ENCODE assay signal across 22 mouse cellular contexts in the genomic region with DNA sequence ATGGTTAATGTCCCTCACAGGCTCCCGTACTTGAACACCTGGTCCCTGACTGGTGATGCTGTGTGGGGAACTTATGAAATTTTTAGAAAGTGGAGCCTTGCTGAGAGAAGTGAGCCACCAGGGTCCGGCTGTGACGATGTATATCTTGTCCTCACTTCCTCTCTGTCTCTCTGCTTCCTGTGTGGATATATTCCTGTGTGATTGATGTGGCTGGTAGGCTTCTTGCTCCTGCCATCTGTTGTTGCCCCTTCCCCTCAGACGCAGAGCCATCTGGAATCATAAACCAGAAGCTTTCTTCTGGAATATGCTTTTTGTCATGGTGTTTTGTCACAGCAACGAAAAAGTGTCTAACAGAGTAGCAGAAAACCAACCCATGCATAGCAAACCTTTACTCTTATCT.
DNase-seq lines count a peak whose midpoint lies in the region; ATAC-seq and TF ChIP-seq lines count a peak whose summit lies in the region.
"Had no signal": no experiment of that assay in that cellular context is flagged by ENCODE, and none has a peak within 500 bp of the region (broad histone marks: within the 10 kb centered on the region; RNA-seq: fewer than 3 reads in every experiment).

No protein-coding gene starts in this region.

- ATAC-seq in midbrain, postnatal 0 days (ENCODE audit: low FRiP score): no peak
- ATAC-seq in midbrain, embryonic 16.5 days: no peak
- peak; percentile 74 for ATAC-seq in forebrain, embryonic 16.5 days
- ATAC-seq: midbrain, embryonic 13.5 days; Patski had no signal

- H3K27ac ChIP-seq in midbrain, postnatal 0 days (ENCODE audit: low read depth, low read length): no peak overlapping the region
- H3K27ac ChIP-seq in midbrain, embryonic 16.5 days (ENCODE audit: low read length): no peak overlapping the region
- no peak overlapping the region for H3K27ac ChIP-seq in forebrain, embryonic 16.5 days (ENCODE audit: low read length)
- H3K27ac ChIP-seq: gastrocnemius, adult 2 months; heart, embryonic 13.5 days; kidney, postnatal 0 days; liver, embryonic 14.5 days; lung, embryonic 15.5 days; macrophage; midbrain, embryonic 13.5 days; stomach, postnatal 0 days had no signal

- H3K27me3 ChIP-seq in midbrain, postnatal 0 days (ENCODE audit: insufficient read depth, low read length): no peaks in the 10 kb centered on the region
- no peaks in the 10 kb centered on the region for H3K27me3 ChIP-seq in midbrain, embryonic 16.5 days (ENCODE audit: control insufficient read depth, insufficient read depth, low read depth, low read length)
- H3K27me3 ChIP-seq in forebrain, embryonic 16.5 days (replicated peaks; ENCODE audit: control insufficient read depth, insufficient read depth, low read length): no peaks in the 10 kb centered on the region
- H3K27me3 ChIP-seq: heart, embryonic 13.5 days; lung, embryonic 15.5 days; midbrain, embryonic 13.5 days; Patski had no signal

- H3K9me3 ChIP-seq in midbrain, postnatal 0 days (ENCODE audit: low read length): no peaks in the 10 kb centered on the region
- no peaks in the 10 kb centered on the region for H3K9me3 ChIP-seq in midbrain, embryonic 16.5 days (replicated peaks; ENCODE audit: control insufficient read depth, low read length, poor library complexity, severe bottlenecking)
- H3K9me3 ChIP-seq in forebrain, embryonic 16.5 days (ENCODE audit: control insufficient read depth, low read length): no peaks in the 10 kb centered on the region; the same call in 1 of the 2 replicates
- H3K9me3 ChIP-seq: lung, embryonic 15.5 days had no signal

- no peak overlapping the region for H3K4me3 ChIP-seq in midbrain, postnatal 0 days (ENCODE audit: low read depth, low read length)
- H3K4me3 ChIP-seq in midbrain, embryonic 16.5 days (ENCODE audit: low read depth, low read length): no peak overlapping the region
- H3K4me3 ChIP-seq in forebrain, embryonic 16.5 days (replicated peaks; ENCODE audit: low read length): no peak overlapping the region
- H3K4me3 ChIP-seq: gastrocnemius, adult 2 months; heart, embryonic 13.5 days; lung, embryonic 15.5 days; midbrain, embryonic 13.5 days; myocyte had no signal

- no peak overlapping the region for H3K9ac ChIP-seq in midbrain, postnatal 0 days (replicated peaks; ENCODE audit: low read length, poor library complexity, severe bottlenecking)
- no peak overlapping the region for H3K9ac ChIP-seq in midbrain, embryonic 16.5 days (ENCODE audit: low read depth, low read length)
- no peak overlapping the region for H3K9ac ChIP-seq in forebrain, embryonic 16.5 days (replicated peaks; ENCODE audit: low read depth, low read length)
- H3K9ac ChIP-seq: heart, embryonic 13.5 days; liver, embryonic 14.5 days; lung, embryonic 15.5 days; midbrain, embryonic 13.5 days had no signal

- H3K4me2 ChIP-seq in midbrain, postnatal 0 days (ENCODE audit: low read depth, low read length, poor library complexity, severe bottlenecking): no peak overlapping the region
- no peak overlapping the region for H3K4me2 ChIP-seq in midbrain, embryonic 16.5 days (ENCODE audit: low read length)
- H3K4me2 ChIP-seq in forebrain, embryonic 16.5 days (ENCODE audit: low read length): no peak overlapping the region; the same call in 1 of the 2 replicates
- H3K4me2 ChIP-seq: heart, embryonic 13.5 days; lung, embryonic 15.5 days; midbrain, embryonic 13.5 days had no signal

- intact Hi-C loops in heart, postnatal 14 days (cut with DNase I): no loop called here

- peak; percentile 22 for DNase-seq in midbrain, postnatal 0 days (ENCODE audit: low spot score)
- peak; percentile 12 for DNase-seq in brain, embryonic 18.5 days (ENCODE audit: low read depth, low spot score)
- peak; percentile 9 for DNase-seq in thymus, postnatal 25 days
- no peak for DNase-seq in frontal cortex, adult 2 months (ENCODE audit: extremely low spot score in 1 of 2, low spot score in 1 of 2)
- no peak for DNase-seq in heart, postnatal 14 days
- DNase-seq: adrenal gland, adult 8-10 months; cerebellum, adult 18-20 months; cerebellum, postnatal 25 days; gastrocnemius, adult 2 months; heart, postnatal 36 days; kidney, adult 18-20 months had no signal

- TF ChIP-seq CTCF in midbrain, postnatal 0 days (IDR thresholded peaks at IDR 0.05): no peak

- no peaks in the 10 kb centered on the region for H3K4me1 ChIP-seq in midbrain, postnatal 0 days (ENCODE audit: insufficient read depth, low read length)
- no peaks in the 10 kb centered on the region for H3K4me1 ChIP-seq in midbrain, embryonic 16.5 days (ENCODE audit: control insufficient read depth, insufficient read depth, low read length)
- H3K4me1 ChIP-seq in forebrain, embryonic 16.5 days (replicated peaks; ENCODE audit: control insufficient read depth, insufficient read depth, low read length): peaks cover 6% of the 10 kb centered on the region; the same call in 1 of the 2 replicates
- H3K4me1 ChIP-seq: heart, embryonic 13.5 days; lung, embryonic 15.5 days; midbrain, embryonic 13.5 days had no signal

- WGBS in midbrain, postnatal 0 days: 81% methylated on average over 5 of the region's 5 CpGs
- WGBS in midbrain, embryonic 16.5 days: 85% methylated on average over 5 of the region's 5 CpGs
- 64% methylated on average over 5 of the region's 5 CpGs for WGBS in forebrain, embryonic 16.5 days

- H3K36me3 ChIP-seq in midbrain, postnatal 0 days (ENCODE audit: insufficient read depth, low read length): no peaks in the 10 kb centered on the region
- H3K36me3 ChIP-seq in midbrain, embryonic 16.5 days (ENCODE audit: control insufficient read depth, insufficient read depth, low read length): no peaks in the 10 kb centered on the region
- no peaks in the 10 kb centered on the region for H3K36me3 ChIP-seq in forebrain, embryonic 16.5 days (ENCODE audit: control insufficient read depth, insufficient read depth)

Comparison
In these comparisons a context has a peak if more than half of its experiments do, and no peak if none do; other contexts are left out.
1. DNase-seq: peak in midbrain, postnatal 0 days (single experiment), brain, embryonic 18.5 days (single experiment) and thymus, postnatal 25 days (single experiment); none in frontal cortex, adult 2 months (0 of 2) and heart, postnatal 14 days (0 of 2).